Mouse (Mus musculus) left cerebral cortex, adult 11 months (tissue): ENCODE results near the gene Arhgef19.

Source experiments
- DNase-seq: peaks from one replicate; pipeline ENCODE4 v3.0.0; 2022; ENCODE audit warnings: low spot score

Gene Arhgef19

DNA sequence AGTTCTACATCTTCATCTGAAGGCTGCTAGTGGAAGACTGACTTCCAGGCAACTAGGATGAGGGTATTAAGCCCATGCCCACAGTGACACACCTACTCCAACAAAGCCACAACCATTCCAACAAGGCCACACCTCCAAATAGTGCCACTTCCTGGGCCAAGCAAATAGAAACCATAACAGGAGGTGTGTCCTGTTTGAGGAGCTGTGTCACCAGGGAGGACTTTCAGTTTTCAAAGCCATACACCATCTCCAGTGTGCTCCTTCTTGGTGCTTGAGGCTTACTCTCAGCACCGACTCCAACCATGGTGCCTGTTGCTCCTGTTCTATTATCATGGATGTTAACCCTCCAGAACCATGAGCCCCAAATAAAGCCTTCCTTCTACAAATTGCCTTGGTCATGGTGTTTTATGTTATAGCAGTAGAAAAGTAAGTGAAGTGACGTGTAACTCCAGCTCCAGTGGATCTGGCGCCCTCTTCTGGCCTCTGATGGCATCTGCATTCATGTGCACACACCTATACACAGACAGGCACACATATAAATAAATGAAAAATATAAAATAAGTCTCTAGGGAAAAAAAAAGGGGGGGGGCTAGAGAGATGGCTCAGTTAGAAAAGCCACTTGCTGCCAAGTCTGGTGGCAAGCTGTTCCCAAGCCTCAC, 26.8 kb downstream of the Arhgef19 start:
- no peak for DNase-seq

DNA sequence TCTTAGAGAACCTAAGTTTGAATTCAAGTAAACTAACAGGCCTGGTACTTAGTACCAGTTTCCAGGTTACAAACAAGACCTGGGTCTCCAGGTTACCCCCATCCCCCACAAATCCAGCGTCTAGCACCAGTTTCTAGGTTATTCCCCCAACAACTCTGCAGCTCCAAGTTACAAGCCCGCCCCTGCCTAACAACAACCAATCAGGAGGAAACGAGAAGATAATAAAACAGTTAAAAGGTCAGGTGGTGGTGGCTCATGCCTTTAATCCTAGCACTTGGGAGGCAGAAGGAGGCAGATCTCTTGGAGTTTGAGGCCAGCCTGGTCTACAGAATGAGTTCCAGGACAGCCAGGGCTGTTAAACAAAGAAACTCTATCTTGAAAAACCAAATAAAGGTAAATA, 28.0 kb downstream of the Arhgef19 start:
- DNase-seq: no peak

DNA sequence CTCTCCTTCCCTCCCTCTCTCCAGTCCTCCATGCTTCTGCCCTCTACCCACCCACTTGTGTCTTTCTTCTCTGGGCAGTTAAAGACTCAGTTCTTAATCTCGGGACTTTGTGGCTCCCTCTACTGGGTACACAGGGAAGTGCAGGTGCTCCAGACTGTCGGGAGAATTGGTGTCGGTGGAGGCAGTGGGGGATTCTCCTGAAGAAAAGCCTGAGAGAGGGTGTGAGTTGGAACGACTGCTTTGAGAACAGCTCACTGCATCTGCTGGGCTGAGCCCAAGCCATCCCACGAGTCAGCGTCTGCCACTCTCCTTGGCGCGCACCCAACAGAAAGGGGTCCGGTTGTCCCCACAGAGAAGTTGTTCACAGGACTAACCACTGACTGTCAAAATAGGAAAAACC, 28.5 kb downstream of the Arhgef19 start:
- peak; percentile 35 for DNase-seq

- no peak for DNase-seq
Observed at GRCm38 (mm10) chr4:141268350-141268749, 29.1 kb downstream of the Arhgef19 start.

DNA sequence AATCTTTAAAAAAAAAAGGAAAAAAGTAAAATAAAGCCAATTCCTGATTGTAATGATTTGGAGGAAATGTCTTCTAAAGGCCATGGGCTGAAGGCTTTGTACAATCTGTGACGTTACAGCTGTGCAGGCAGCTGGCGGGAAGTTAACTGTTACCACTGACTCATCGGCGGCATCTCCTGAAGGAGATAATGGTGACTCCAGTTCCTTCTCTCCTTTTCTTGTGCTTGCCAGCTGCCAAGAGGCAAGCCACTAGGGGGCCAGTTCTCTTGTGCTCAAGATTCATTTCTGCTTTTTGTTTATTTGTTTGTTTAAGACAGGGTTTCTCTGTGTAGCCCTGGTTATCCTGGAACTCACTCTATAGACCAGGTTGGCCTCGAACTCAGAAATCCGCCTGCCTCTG, 29.8 kb downstream of the Arhgef19 start:
- DNase-seq: no peak

GRCm38 (mm10) chr4:141270201-141270940, 31.1 kb downstream of the Arhgef19 start:
- no peak for DNase-seq

DNA sequence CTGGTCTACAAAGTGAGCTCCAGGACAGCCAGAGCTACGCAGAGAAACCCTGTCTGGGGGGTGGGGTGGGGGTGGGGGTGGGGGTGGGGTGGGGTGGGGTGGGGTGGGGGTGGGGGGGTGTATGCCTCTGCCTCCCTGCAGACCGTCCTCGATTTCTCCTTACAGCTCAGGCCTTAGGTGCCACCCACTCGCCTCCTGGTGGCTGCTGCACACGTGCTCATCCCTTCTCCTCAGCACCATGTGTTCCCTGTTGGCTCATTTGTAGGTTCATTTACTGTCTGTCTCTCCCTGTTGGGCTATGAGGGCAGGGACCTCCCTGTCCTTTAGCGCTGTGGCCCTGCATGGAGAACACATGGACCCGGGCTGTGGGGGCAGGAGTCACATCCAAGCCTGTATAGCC, 31.9 kb downstream of the Arhgef19 start:
- DNase-seq: no peak

- no peak for DNase-seq
Observed at GRCm38 (mm10) chr4:141271721-141272120, 32.4 kb downstream of the Arhgef19 start.

DNA sequence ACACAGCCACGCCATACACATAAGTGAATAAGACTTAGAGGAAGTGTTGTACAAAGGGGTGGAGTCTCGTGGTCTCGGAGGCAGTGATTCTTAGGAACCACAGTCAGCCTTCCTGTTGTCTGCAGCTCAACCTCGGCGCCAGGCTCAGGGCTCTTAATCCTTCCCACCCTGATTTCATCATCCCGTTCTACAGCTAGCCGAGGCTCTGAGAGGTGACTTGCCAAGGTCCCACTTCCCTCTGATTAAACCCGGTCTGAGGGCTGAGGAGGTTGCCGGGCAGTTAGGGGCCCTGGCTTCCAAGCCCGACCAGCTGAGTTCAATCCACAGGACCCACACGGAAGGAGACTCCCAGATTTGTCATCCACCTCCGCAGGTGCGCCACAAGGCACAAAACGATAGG, 33.6 kb downstream of the Arhgef19 start:
- DNase-seq: no peak

GRCm38 (mm10) chr4:141273296-141273695, 34.0 kb downstream of the Arhgef19 start:
- peak; percentile 34 for DNase-seq

- DNase-seq: no peak
Observed at GRCm38 (mm10) chr4:141274485-141275341, 35.4 kb downstream of the Arhgef19 start.

GRCm38 (mm10) chr4:141277157-141277556, 37.9 kb downstream of the Arhgef19 start:
- no peak for DNase-seq

GRCm38 (mm10) chr4:141278154-141278553, 38.9 kb downstream of the Arhgef19 start:
- no peak for DNase-seq

- no peak for DNase-seq
Observed at GRCm38 (mm10) chr4:141279327-141279726, 40.0 kb downstream of the Arhgef19 start.

DNA sequence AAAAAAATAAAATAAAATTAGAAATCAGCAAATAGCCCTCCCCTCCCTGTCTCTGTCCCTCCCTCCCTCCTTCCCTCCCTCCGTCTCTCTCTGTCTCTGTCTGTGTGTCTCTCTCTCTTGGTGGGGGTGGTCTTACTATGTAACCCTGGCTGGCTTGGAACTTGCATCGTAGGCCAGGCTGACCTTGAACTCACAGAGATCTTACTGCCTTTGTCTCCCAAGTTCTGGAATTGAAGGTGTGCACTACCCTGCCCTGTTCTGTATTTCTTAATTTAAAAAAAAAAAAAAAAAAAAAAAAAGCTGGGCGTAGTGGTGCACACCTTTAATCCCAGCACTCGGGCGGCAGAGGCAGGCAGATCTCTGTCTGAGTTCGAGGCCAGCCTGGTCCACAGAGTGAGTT, 40.5 kb downstream of the Arhgef19 start:
- no peak for DNase-seq

GRCm38 (mm10) chr4:141280471-141280870, 41.2 kb downstream of the Arhgef19 start:
- no peak for DNase-seq

GRCm38 (mm10) chr4:141281153-141281552, 41.9 kb downstream of the Arhgef19 start:
- DNase-seq: no peak

- DNase-seq: no peak
Observed at GRCm38 (mm10) chr4:141281578-141281977, 42.3 kb downstream of the Arhgef19 start.

GRCm38 (mm10) chr4:141282087-141282486, 42.8 kb downstream of the Arhgef19 start:
- no peak for DNase-seq

GRCm38 (mm10) chr4:141282623-141283022, 43.3 kb downstream of the Arhgef19 start:
- DNase-seq: no peak

GRCm38 (mm10) chr4:141283176-141283878, 44.0 kb downstream of the Arhgef19 start:
- no peak for DNase-seq

DNA sequence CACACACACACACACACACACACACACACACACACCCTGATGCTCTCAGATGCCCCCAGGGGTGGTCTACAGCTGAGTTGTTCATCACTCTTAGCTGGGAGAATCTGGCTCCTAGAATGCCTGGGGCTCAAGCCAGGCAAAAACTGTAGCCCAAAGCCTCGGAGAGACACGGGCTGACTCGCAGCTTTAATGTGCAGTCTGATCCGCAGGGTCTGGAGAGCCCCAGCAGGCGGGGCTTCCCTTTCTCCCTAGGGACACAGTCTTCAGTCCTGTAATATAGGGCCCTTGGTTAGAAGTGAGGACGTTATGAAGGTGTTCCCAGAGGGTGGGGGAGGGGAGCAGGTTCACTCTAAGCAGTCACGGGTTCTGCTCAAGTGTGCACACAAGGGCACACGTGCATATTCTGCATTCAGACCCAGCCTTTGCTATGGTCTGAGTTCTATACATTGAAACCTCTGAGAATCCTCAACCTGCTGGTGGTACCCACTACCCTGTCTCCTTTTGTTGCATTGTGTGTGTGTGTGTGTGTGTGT, 44.6 kb downstream of the Arhgef19 start:
- no peak for DNase-seq
